Mouse (Mus musculus): Measurements from ENCODE around the gene Vmn1r135. TPM values are rescaled to one million over a fixed set of nuclear protein-coding genes. Genes with fewer than 3 reads are reported as not detected.
"Not testable (repeated sequence)": the region's sequence is repeated elsewhere in the genome, so short reads cannot be mapped to it uniquely, and the experiment has no call there.

Gene Vmn1r135
- polyA plus RNA-seq (2012) = 0.09 TPM in 1 of 2 replicates, not detected in the other

GRCm38 (mm10) chr7:21832051-21832450 lies at the start of gene Vmn1r135:
Gene Vmn1r135 (plus strand): TSS chr7:21832351.
- H3K9me3 ChIP-seq (ENCODE audit: control insufficient read depth, low read length); H3K4me1 ChIP-seq (ENCODE audit: control insufficient read depth); H3K27me3 ChIP-seq (ENCODE audit: control insufficient read depth); H3K36me3 ChIP-seq (ENCODE audit: control insufficient read depth); H3K4me3 ChIP-seq (replicated peaks): not testable (repeated sequence)

DNA sequence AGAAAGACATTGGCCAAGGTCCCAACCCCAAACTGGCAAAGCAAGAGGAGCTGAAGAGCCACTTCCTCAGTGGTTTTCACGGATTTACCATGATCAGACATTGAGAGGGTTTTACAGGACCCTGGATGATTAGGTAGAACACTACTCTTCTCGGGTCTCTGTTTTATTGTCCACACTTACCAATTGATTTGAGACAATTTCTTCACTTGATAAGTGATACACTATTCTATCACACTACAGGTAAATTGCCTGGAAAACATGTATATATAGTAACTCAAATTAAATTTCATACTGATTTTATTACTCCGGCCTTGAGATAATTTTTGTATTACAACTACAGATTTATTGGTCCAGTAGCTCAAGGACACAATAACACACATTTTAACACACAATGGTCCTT lies 35.5 kb upstream of the Vmn1r135 start, which contains the start of gene Gm4177:
Gene Gm4177 (minus strand): TSS at position 101 of the 400 bp plus-strand sequence.
- H3K4me1 ChIP-seq (ENCODE audit: control insufficient read depth); H3K36me3 ChIP-seq (ENCODE audit: control insufficient read depth); H3K4me3 ChIP-seq (replicated peaks); H3K9me3 ChIP-seq (ENCODE audit: control insufficient read depth, low read length); H3K27me3 ChIP-seq (ENCODE audit: control insufficient read depth): not testable (repeated sequence)

DNA sequence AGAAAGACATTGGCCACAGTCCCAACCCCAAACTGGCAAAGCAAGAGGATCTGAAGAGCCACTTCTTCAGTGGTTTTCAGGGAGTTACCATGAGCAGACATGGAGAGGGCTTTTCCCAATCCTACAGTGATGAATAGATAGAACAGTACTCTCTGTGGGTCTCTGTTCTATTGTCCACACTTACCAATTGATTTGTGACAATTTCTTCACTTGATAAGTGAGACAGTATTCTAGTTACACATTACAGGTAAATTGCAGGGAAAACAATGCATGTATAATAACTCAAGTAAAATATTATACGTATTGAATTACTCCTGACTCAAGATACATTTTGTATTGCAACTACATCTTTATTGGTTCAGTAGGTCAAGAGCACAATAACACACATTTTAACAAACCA lies 12.0 kb downstream of the Vmn1r135 start, which contains the start of gene Gm5725:
Gene Gm5725 (minus strand): TSS at position 101 of the 400 bp plus-strand sequence.
- not testable (repeated sequence) for H3K9me3 ChIP-seq (ENCODE audit: control insufficient read depth, low read length); H3K4me3 ChIP-seq (replicated peaks); H3K27me3 ChIP-seq (ENCODE audit: control insufficient read depth); H3K36me3 ChIP-seq (ENCODE audit: control insufficient read depth); H3K4me1 ChIP-seq (ENCODE audit: control insufficient read depth)

Other genes with a start within 250 kb of the Vmn1r135 start
- not detected in 2 replicates for gene Vmn1r132, start 218.3 kb upstream of the Vmn1r135 start, polyA plus RNA-seq (2012)
- not detected in 2 replicates for gene Gm4175, start 70.9 kb upstream of the Vmn1r135 start, polyA plus RNA-seq (2012)
- not detected in 2 replicates for gene Gm4177, start 35.6 kb upstream of the Vmn1r135 start, polyA plus RNA-seq (2012)
- gene Gm5725, start 11.9 kb downstream of the Vmn1r135 start, polyA plus RNA-seq (2012) = not detected in 2 replicates
- not detected in 2 replicates for gene Gm5891, start 88.9 kb downstream of the Vmn1r135 start, polyA plus RNA-seq (2012)
- gene Vmn1r137, start 162.2 kb downstream of the Vmn1r135 start, polyA plus RNA-seq (2012) = not detected in 2 replicates
- not detected in 2 replicates for gene Vmn1r138, start 196.5 kb downstream of the Vmn1r135 start, polyA plus RNA-seq (2012)
- gene Gm6176, start 224.0 kb downstream of the Vmn1r135 start, polyA plus RNA-seq (2012) = not detected in 2 replicates
- not detected in 2 replicates for gene Vmn1r139, start 236.7 kb downstream of the Vmn1r135 start, polyA plus RNA-seq (2012)

Measured in erythroblast, embryonic 14.5 days (primary cell).